Mouse (Mus musculus) brain, embryonic 14.5 days (tissue): ENCODE measurements around the gene Aldh1l1. TPM values are rescaled to one million over a fixed set of nuclear protein-coding genes. Genes with fewer than 3 reads are reported as not detected.

Source experiments
- DNase-seq: peaks from one replicate; pipeline ENCODE4 v3.0.0-alpha.2; 2011; ENCODE audit warnings: low read depth
- CTCF ChIP-seq: fragments of 200-500 bp; IDR thresholded peaks from 2 replicates; pipeline ENCODE4 v1.5.1; 2012; ENCODE audit warnings: inconsistent platforms, mild to moderate bottlenecking, moderate library complexity, borderline replicate concordance; ENCODE audit not compliant: insufficient read depth, insufficient read length; ENCODE audit errors: extremely low read depth
- POLR2A ChIP-seq: fragments of 200-500 bp; IDR thresholded peaks from 2 replicates; pipeline ENCODE4 v1.6.1; 2012; ENCODE audit warnings: mild to moderate bottlenecking, inconsistent platforms, borderline replicate concordance; ENCODE audit not compliant: poor library complexity, insufficient read depth, insufficient read length, severe bottlenecking; ENCODE audit errors: extremely low read depth
- polyA plus RNA-seq: library from polyadenylated mRNA; depleted of rRNA; stranded (reverse); fragments of >200 nt; gene quantifications from 2 replicates; pipeline ENCODE4 v1.2.3, GENCODE M21; 2012

Aldh1l1 gene
- polyA plus RNA-seq, 1 experiment, result 33.6 TPM

DNA sequence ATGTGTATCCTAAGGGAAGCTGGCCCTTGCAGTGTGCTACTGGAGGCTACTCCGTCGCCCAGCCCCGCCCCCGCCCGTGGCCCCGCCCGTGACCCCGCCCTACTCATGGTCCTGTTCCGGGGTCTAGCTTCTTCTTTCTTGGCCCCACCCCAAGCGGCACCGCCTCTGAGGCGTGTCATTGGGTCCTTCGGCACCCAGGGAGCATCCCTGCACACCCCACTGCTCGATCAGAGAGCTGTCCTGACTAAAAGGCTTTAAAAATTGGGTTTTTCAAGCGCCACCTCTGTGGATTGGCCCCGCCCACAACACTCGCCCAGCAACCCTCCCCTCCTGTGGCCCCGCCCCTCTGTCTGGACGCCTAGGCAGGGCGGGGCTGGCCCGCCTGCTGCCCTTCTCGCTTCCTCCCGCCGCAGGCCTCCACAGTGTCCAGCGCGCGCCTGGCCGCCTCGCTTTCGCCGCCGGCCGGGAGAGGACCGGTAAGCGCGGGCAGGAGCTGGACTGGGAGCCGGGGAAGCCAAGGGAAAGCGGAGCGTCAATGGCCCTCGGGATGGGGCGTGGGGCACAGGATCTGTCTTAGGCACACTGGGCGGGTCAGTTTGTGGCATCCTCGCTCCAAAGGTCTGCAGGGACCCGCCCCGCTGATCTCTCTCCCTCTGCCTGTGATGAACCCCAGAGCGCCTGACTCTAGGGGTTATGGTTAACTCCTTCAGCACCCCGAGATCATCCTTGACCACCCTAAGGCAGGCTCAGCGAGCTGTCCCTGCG is 118.5 kb downstream of the Aldh1l1 start, which contains the start of gene Slc41a3:
Gene Slc41a3, plus strand, starts transcription at position 193 of the 765 bp plus-strand sequence.
- TF ChIP-seq CTCF, result no peak
- no peak for TF ChIP-seq POLR2A
- DNase-seq, result peak; percentile 87

DNA sequence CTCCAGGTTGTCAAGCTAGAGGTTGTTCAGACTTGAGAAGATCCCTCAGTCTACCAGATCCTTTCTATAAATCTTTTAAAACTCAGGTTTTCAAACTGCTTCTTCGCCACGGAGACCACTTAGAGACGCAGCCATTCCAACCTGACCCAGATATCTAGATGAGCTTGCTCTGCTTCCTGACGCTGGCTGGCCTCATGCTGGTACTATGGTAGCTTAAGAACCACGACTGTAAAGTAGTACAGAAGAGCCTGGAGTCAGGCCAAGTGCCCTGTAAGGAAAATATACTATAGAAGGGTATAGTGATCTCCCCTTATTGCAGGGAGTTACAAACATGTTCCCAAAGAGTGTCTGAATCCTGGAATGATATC is 119.1 kb downstream of the Aldh1l1 start:
- TF ChIP-seq CTCF (no peak), POLR2A (no peak)
- DNase-seq, result peak; percentile 22

GRCm38 (mm10) chr6:90606538-90606937 is 120.3 kb downstream of the Aldh1l1 start:
- peak; percentile 80 for DNase-seq
- TF ChIP-seq POLR2A, result no peak
- TF ChIP-seq CTCF, result peak; percentile 89

DNA sequence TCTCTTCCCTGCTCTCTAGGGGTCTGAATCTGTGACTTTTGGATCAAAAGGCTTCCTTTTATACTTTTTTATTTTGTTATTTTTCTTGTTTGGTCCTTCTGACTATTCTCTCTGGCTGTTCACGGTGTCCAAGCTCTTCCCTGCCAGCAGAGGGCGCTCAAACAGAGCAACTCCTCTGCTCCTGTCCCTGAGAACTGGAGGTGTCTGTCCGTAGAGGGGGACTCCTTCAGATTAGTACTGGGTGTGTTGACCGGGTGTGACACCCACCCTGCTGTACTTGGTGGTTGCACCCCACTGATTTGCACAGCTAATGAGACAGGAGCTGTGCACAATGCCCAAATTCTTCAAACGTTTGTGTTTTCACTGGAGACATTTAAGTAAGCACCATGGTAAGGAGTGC is 121.0 kb downstream of the Aldh1l1 start:
- TF ChIP-seq CTCF (peak; percentile 90), POLR2A (no peak)
- peak; percentile 77 for DNase-seq

DNA sequence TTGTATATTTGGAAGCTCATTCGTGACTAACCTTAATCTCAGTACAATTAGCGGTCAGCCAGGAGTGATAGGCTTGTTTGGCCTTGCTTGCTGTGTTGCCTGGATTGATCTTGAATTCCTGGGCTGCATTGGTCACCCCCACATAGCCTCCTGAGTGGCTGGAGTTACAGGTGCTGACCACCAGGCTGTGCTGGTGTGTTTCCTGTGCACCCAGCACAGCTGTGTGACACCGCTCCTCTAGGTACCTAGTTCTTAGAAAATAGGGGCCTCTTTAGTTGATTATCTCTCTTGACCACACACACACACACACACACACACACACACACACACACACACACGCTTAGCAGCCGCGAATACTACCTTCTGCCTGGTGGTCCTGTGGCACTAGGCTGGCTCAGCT is 122.0 kb downstream of the Aldh1l1 start:
- TF ChIP-seq CTCF, result peak; percentile 44; the same call in 1 of the 2 replicates
- TF ChIP-seq POLR2A, result no peak
- DNase-seq, result peak; percentile 13

GRCm38 (mm10) chr6:90610248-90610647 is 124.0 kb downstream of the Aldh1l1 start:
- TF ChIP-seq CTCF (no peak), POLR2A (no peak)
- DNase-seq, result no peak

DNA sequence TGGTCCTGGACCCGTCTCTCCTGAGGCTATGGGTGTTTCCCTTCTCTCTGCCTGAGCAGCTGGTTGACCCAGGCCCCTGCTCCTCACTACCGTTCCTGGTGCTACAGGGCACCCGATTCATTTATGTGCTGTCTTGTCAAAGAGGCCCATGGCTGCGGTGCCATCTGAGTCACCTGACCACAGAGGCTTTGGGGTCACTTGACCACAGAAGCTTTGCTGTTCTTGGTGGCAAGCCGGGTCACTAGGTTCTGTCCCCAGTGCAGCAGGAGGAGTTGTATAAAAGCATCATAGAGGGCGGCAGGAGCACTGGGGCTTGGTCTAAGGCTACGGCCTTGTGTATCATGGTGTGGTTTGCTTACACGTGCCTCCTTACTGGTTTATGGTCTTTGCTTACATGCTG is 127.0 kb downstream of the Aldh1l1 start:
- TF ChIP-seq CTCF, result no peak
- no peak for TF ChIP-seq POLR2A
- DNase-seq, result no peak

DNA sequence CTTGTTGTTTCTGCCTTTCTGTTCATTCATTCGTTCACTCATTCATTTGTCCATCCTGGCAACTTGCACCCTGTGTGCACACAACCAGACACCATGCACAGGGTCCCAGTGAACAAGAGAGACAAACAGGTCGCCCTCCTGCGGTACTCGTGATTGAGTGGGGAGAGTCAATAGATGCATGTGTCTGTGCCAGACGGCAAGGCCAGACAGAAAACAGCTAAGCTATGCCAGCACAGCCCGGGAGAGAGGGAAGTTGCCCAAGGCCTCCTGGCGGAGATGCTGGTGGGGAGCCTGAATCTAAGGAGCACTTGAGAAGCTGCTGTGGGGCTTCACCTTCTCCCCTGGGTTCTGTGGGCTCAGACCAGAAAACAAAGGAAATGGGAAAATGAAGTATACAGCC is 129.1 kb downstream of the Aldh1l1 start:
- peak; percentile 31 for DNase-seq
- TF ChIP-seq POLR2A (no peak), CTCF (no peak)

GRCm38 (mm10) chr6:90615991-90616390 is 129.8 kb downstream of the Aldh1l1 start:
- DNase-seq, result no peak
- TF ChIP-seq CTCF, result no peak
- TF ChIP-seq POLR2A, result no peak

DNA sequence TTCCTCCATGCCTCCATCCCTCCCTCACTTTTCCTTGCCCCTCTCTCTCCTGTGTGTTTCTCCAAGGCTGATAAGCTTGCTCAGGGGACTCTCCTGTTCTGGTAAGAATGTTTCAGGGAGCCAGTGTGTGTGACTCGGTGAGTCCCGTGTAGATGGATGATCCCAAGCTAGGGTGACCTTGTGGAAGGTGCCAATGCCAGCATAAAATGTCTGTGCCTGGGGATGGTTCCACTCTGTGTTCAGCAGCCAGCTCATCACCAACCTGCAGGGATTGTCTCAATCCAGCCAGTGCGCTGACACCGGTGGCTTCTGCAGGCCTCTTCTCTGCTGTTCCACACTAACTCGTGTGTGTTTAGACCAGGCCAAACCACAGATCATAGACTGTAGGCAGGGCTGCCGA is 130.3 kb downstream of the Aldh1l1 start:
- no peak for DNase-seq
- no peak for TF ChIP-seq POLR2A
- no peak for TF ChIP-seq CTCF

DNA sequence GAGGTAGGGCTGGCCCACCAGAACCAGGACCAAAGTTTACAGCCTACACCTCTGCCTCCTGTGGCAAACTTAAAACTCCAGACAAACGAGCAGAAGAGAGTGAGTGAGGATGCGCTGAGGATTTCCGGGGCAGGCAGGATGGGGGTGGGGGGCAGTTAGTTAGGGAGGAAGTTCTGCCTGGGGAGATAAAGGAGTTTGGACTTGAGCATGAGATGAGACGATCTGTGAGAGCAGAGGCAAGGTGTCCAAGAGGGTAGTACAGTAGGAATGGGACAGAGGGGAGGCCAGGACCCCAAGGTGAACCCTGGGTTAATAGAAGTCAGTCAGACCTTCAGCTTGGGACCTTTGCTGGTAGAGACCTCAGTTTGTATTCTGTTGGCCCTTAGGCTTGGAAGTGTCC is 132.0 kb downstream of the Aldh1l1 start:
- no peak for TF ChIP-seq POLR2A
- TF ChIP-seq CTCF, result no peak
- DNase-seq, result no peak

GRCm38 (mm10) chr6:90618821-90619636 is 132.8 kb downstream of the Aldh1l1 start:
- TF ChIP-seq CTCF (no peak), POLR2A (no peak)
- no peak for DNase-seq

GRCm38 (mm10) chr6:90619936-90620335 is 133.7 kb downstream of the Aldh1l1 start:
- TF ChIP-seq POLR2A, result no peak
- TF ChIP-seq CTCF, result no peak
- no peak for DNase-seq
